In genomic region chr5:34785027-34785426, GRCm38 (mm10) we compare ENCODE assay signal across 12 mouse cellular contexts.
"Had no signal": no experiment of that assay in that cellular context is flagged by ENCODE, and none has a peak within 500 bp of the region (broad histone marks: within the 10 kb centered on the region; RNA-seq: fewer than 3 reads in every experiment).

No protein-coding gene starts in this region.

- DNase-seq: kidney, postnatal 36 days; left cerebral cortex, postnatal 4 days; lung, adult 18-20 months; lung, postnatal 36 days; right cerebral cortex, adult 18-20 months; right cerebral cortex, postnatal 25 days; thymus, postnatal 25 days had no signal

- H3K27me3 ChIP-seq: limb, embryonic 13.5 days; midbrain, embryonic 13.5 days; neural tube, embryonic 15.5 days had no signal

- H3K4me1 ChIP-seq: limb, embryonic 13.5 days; midbrain, embryonic 13.5 days; neural tube, embryonic 15.5 days had no signal

- H3K4me3 ChIP-seq: limb, embryonic 13.5 days; midbrain, embryonic 13.5 days; neural tube, embryonic 15.5 days had no signal

- ATAC-seq: midbrain, embryonic 13.5 days had no signal

- H3K27ac ChIP-seq: kidney, postnatal 0 days; limb, embryonic 13.5 days; liver, embryonic 14.5 days; midbrain, embryonic 13.5 days; neural tube, embryonic 15.5 days had no signal

- H3K4me2 ChIP-seq: limb, embryonic 13.5 days; midbrain, embryonic 13.5 days; neural tube, embryonic 15.5 days had no signal
